Mouse (Mus musculus): Measurements from ENCODE around the gene Ppp1r9b. TPM values are rescaled to one million over a fixed set of nuclear protein-coding genes. Genes with fewer than 3 reads are reported as not detected.

Ppp1r9b gene
- total RNA-seq, 2 experiments from 2014 or later: 501 TPM

- DNase-seq (ENCODE audit: low spot score in 2 of 2): no peak
These were observed 5.3 kb downstream of the Ppp1r9b start for GRCm38 (mm10) chr11:94996101-94996500.

- DNase-seq (ENCODE audit: low spot score in 2 of 2): no peak
These were observed 6.1 kb downstream of the Ppp1r9b start for GRCm38 (mm10) chr11:94996984-94997383.

DNA sequence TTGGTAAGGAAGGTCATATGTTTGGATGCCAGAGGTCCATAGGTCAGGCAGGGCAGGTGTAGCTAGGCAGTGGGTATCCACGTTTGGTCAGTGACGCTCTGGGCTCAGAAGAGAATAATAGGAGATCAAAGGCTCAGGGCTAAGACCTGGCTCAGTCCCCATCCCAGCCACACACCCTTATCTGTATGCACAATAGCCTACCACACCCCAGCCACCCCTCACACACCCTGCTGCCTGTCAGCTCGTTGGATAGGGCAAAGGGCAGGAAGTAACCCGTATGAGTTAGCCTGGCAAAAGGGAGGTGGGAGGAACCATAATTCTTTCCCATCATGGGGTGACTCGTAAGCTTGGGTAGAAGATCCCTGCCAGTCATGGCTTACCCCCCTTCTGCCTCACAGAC is 6.8 kb downstream of the Ppp1r9b start:
- no peak for DNase-seq (ENCODE audit: low spot score in 2 of 2)

- DNase-seq (ENCODE audit: low spot score in 2 of 2): peak; percentile 72 to 78
These were observed 7.3 kb downstream of the Ppp1r9b start for GRCm38 (mm10) chr11:94998041-94998531.

GRCm38 (mm10) chr11:95000128-95000527 is 9.3 kb downstream of the Ppp1r9b start:
- no peak for DNase-seq (ENCODE audit: low spot score in 2 of 2)

- DNase-seq (ENCODE audit: low spot score in 2 of 2): no peak
These were observed 9.7 kb downstream of the Ppp1r9b start for GRCm38 (mm10) chr11:95000548-95000947.

GRCm38 (mm10) chr11:95001058-95001457 is 10.2 kb downstream of the Ppp1r9b start:
- DNase-seq (ENCODE audit: low spot score in 2 of 2): peak; percentile 77 to 82

GRCm38 (mm10) chr11:95001584-95002347 is 10.9 kb downstream of the Ppp1r9b start:
- no peak for DNase-seq (ENCODE audit: low spot score in 2 of 2)

- peak; percentile 20 to 41 for DNase-seq (ENCODE audit: low spot score in 2 of 2)
These were observed 11.9 kb downstream of the Ppp1r9b start for GRCm38 (mm10) chr11:95002705-95003104.

GRCm38 (mm10) chr11:95004136-95004936 is 13.5 kb downstream of the Ppp1r9b start:
- peak; percentile 23 to 27 for DNase-seq (ENCODE audit: low spot score in 2 of 2)

GRCm38 (mm10) chr11:95004937-95005198 is 14.0 kb downstream of the Ppp1r9b start:
- DNase-seq (ENCODE audit: low spot score in 2 of 2): no peak

- DNase-seq (ENCODE audit: low spot score in 2 of 2): peak; percentile 19 to 33
These were observed 15.2 kb downstream of the Ppp1r9b start for GRCm38 (mm10) chr11:95006038-95006437.

DNA sequence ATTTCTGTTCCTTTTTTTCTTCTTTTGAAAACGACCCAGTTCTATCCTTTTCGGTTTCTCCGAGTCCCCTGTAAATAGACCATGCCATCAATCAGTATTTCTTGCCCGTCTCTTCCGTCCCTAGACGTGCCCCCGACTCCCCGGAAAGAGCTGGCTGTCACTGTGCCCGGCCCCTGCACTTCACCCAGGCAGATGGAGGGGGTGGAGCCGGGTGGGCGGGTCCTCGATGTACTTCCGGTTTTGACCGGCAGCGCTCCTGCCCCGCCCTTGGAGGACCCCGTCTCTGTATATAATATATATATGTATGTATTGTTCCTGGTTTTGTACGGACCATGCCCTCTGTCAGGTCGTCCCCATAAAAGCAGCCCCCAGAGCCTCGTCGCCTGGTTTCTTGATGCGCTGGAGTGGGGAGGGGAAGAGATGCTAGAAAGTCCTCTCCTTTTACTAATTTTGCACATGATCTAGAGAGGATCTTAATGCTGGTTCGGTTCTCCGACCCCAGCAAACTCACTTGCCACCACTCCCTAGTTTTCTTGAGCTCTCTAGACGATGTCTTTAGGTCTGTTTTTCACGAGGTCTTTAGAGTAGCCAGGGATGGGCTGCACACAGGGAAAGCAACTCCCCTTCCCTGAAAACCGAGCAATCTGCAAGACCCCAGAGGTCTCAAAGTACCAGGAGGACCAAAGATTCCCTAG is 15.8 kb downstream of the Ppp1r9b start:
- DNase-seq (ENCODE audit: low spot score in 2 of 2): peak; percentile 75 to 83

DNA sequence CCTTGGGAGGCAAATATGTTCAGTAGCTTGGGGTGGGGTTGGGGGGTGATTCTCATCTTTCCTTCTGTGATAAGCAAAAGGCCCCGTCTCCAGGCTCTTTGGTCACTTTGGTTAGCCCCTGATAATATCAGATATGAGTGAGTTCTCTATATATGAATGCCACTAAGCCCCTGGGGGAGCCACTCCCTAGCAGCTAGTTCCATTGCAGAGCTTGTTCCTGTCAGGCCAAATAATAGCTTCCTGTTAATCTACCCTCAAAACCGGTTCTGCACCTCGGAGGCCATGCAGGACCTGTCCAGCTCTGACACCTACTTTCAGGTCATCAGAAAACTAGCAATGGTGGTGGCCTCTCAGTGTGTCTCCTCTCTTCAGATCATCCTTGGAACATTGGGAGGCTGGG is 16.6 kb downstream of the Ppp1r9b start:
- DNase-seq (ENCODE audit: low spot score in 2 of 2): no peak

- DNase-seq (ENCODE audit: low spot score in 2 of 2): peak; percentile 28 to 39
These were observed 18.1 kb downstream of the Ppp1r9b start for GRCm38 (mm10) chr11:95008661-95009628.

- peak; percentile 79 to 84 for DNase-seq (ENCODE audit: low spot score in 2 of 2)
These were observed 18.8 kb downstream of the Ppp1r9b start, which contains the start of gene Samd14 for GRCm38 (mm10) chr11:95009629-95010014. Samd14 (plus strand) TSS chr11:95009879.

DNA sequence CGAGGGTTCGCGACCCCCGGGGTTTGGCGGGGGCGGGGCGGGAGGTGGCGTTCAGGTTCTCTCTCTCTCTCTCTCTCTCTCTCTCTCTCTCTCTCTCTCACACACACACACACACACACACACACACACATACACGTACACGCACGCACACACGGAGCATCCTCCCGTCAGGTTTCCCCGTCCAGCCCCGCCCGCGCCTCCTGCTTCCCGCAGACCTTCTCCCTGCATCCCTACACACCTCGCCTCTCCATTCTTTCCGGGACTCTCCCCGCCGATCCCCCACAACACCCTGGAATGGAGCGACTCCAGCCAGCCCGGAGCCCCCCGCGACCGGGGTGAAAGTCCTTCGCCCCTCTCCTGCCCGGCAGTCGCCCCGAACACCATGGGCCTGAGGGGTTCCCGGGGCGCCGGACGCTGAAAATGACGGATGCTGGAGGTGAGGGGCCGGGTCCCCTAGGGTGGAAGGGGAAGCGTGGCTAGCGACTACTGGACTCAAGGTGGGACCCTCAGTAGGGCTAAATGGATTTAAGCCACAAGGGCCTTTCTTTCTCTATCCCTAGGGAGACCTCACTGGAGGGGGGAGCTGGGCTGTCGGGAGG is 19.4 kb downstream of the Ppp1r9b start:
- DNase-seq (ENCODE audit: low spot score in 2 of 2): peak; percentile 64 to 70

DNA sequence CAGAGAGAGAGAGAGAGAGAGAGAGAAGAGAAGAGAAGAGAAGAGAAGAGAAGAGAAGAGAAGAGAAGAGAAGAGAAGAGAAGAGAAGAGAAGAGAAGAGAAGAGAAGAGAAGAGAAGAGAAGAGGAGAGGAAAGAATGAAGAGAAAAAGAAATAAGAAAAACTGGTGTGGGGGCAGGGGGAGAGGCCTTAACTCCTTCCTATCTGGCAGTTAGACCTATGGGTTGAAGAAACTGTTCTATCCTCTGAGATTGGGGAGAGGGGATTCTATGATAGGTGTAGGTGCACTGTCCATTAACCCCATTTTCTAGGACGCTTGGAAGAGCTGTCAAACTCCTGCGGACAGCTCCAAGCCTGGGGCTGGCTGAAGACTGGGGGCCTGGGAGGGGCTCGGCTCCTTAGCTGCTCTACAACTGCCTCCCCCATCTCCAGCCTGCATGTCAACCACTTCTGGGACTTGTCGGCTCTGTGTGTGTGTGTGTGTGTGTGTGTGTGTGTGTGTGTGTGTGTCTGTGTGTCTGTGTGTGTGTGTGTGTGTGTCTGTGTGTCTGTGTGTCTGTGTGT is 20.1 kb downstream of the Ppp1r9b start:
- peak in 1 of 2 experiments; percentile 37 for DNase-seq (ENCODE audit: low spot score in 2 of 2)

DNA sequence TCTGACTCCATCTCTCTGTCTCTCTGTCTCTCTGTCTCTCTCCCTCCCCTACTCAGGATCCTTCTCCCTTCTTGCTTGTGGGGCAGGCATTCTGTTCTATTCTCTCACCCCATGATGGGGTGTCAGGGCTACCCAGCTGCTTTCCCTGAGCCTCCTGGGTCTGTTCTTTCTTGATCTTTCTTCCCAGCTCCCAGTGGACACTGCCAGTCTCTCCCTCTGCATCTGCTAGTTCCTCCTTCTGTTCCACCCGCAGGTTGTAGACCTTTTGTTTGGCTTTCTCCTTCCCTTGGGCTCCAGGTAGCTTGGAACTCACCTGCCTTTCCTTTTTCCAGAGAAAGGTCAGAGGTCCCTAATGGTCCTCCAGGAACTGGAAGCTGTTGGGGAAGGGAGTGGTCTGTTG is 20.6 kb downstream of the Ppp1r9b start:
- DNase-seq (ENCODE audit: low spot score in 2 of 2): no peak

GRCm38 (mm10) chr11:95012075-95012474 is 21.2 kb downstream of the Ppp1r9b start:
- no peak for DNase-seq (ENCODE audit: low spot score in 2 of 2)
